Mouse (Mus musculus) embryonic fibroblast, embryonic 13.5 days (primary cell): ENCODE results near the gene Ubxn6. TPM values are rescaled to one million over a fixed set of nuclear protein-coding genes. Genes with fewer than 3 reads are reported as not detected.

Experiments used
- H3K27ac ChIP-seq: 2 replicates; pipeline ENCODE4 v1.5.1; 2012; ENCODE audit warnings: low read length, control low read depth, inconsistent platforms; ENCODE audit not compliant: insufficient read depth
- H3K4me1 ChIP-seq: 2 replicates; pipeline ENCODE4 v1.6.1; 2011; ENCODE audit warnings: low read length; ENCODE audit not compliant: control insufficient read depth, insufficient read depth
- H3K4me3 ChIP-seq: 2 replicates; pipeline ENCODE4 v1.5.1; 2011; ENCODE audit warnings: mild to moderate bottlenecking, control low read depth, low read length; ENCODE audit not compliant: insufficient read depth
- CTCF ChIP-seq: IDR thresholded peaks from 2 replicates; pipeline ENCODE4 v1.5.1; 2011; ENCODE audit warnings: mild to moderate bottlenecking, control low read depth, low read length, moderate library complexity, borderline replicate concordance; ENCODE audit not compliant: insufficient read depth
- POLR2A ChIP-seq: IDR thresholded peaks from 2 replicates; pipeline ENCODE4 v1.6.1; 2011; ENCODE audit warnings: low read depth, mild to moderate bottlenecking, control low read depth, low read length, moderate library complexity
- polyA plus RNA-seq: library from polyadenylated mRNA; stranded (reverse); fragments of >200 nt; gene quantifications from 2 replicates; pipeline ENCODE4 v1.2.4, GENCODE M21; 2011; ENCODE audit warnings: low read depth; ENCODE audit not compliant: missing spikeins, insufficient read length

Ubxn6 gene
- polyA plus RNA-seq, 1 experiment, result 36.6 TPM

GRCm38 (mm10) chr17:56027801-56028441 lies 46.9 kb downstream of the Ubxn6 start:
- no peak overlapping the region for H3K27ac ChIP-seq
- H3K4me3 ChIP-seq, result no peak overlapping the region
- H3K4me1 ChIP-seq, result peaks cover 47% of the 10 kb centered on the region
- TF ChIP-seq POLR2A, result no peak
- no peak for TF ChIP-seq CTCF

DNA sequence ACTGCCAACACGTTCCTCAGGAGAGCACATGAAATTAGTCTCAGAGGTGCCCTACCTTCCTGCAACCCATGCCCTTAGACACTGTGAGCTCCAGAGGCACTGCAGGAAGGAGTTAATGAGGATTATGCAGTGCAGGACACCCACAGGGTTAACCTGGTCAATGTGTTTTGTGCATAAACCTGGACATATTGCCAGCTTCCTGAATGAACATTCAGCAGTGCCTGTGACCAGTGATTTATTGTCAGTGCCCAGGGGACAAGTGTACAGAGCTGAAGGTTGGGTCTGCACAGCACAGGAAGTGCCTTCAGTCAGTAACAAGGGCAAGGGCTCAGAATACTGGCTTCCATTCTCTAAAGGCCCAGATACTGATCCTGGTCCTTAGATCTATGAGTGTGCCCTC lies 47.9 kb downstream of the Ubxn6 start:
- Histone ChIP-seq H3K27ac (peak overlapping the region; percentile 74), H3K4me1 (peaks cover 45% of the 10 kb centered on the region), H3K4me3 (no peak overlapping the region)
- no peak for TF ChIP-seq POLR2A
- TF ChIP-seq CTCF, result no peak

DNA sequence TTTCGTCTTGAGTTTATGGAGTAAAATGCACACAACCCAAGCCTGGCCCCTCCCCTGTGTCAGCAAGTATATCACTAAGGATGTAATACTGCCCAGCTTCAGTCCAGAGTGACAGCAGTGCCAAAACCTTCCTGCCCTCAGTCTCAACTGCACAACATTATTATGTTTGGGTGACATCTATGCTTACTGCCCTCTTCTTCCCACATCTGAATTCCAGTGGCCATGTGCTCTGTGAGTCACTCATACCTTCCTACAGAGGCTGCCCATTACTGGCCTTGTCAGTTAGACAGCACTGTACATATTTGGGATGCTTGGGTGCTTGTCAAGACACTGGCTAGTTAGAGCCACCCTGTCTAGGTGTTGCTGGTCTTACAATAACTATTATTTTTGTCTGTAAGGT lies 48.5 kb downstream of the Ubxn6 start:
- H3K27ac ChIP-seq, result peak overlapping the region; percentile 82
- no peak for TF ChIP-seq POLR2A
- TF ChIP-seq CTCF, result no peak
- H3K4me3 ChIP-seq, result no peak overlapping the region
- H3K4me1 ChIP-seq, result peaks cover 42% of the 10 kb centered on the region

DNA sequence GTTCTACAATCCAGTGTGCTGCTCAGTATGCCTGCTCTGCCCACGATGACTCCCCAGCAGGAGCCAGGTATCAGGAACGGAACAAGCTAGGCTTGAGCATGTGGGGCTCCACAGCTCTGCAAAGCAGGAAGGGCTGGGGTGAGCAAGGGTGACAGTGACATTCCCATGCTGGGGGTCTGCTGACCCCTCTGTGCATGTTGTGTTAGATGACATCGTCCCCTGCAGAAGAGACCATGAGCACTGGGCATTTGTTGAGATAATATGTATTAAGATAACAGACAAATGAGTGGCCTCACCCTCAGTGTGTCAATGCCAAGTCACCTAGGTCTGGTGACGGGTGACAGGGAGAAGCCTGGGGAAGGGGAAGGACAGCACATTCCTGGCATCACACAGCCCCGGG lies 49.9 kb downstream of the Ubxn6 start:
- peaks cover 30% of the 10 kb centered on the region for H3K4me1 ChIP-seq
- TF ChIP-seq POLR2A (no peak), CTCF (no peak)
- no peak overlapping the region; the same call in 1 of the 2 replicates for H3K27ac ChIP-seq
- no peak overlapping the region for H3K4me3 ChIP-seq

GRCm38 (mm10) chr17:56024476-56024875 lies 50.4 kb downstream of the Ubxn6 start:
- TF ChIP-seq POLR2A, result no peak
- no peak for TF ChIP-seq CTCF
- Histone ChIP-seq H3K4me1 (peaks cover 30% of the 10 kb centered on the region), H3K4me3 (no peak overlapping the region), H3K27ac (no peak overlapping the region; the same call in none of the 2 replicates)

- Histone ChIP-seq H3K4me3 (no peak overlapping the region), H3K27ac (peak overlapping the region; percentile 8; the same call in 1 of the 2 replicates), H3K4me1 (peaks cover 27% of the 10 kb centered on the region)
- TF ChIP-seq POLR2A (no peak), CTCF (no peak)
These were observed 51.4 kb downstream of the Ubxn6 start for GRCm38 (mm10) chr17:56023386-56023785.

GRCm38 (mm10) chr17:56022989-56023290 lies 51.9 kb downstream of the Ubxn6 start:
- H3K4me1 ChIP-seq, result peaks cover 27% of the 10 kb centered on the region

DNA sequence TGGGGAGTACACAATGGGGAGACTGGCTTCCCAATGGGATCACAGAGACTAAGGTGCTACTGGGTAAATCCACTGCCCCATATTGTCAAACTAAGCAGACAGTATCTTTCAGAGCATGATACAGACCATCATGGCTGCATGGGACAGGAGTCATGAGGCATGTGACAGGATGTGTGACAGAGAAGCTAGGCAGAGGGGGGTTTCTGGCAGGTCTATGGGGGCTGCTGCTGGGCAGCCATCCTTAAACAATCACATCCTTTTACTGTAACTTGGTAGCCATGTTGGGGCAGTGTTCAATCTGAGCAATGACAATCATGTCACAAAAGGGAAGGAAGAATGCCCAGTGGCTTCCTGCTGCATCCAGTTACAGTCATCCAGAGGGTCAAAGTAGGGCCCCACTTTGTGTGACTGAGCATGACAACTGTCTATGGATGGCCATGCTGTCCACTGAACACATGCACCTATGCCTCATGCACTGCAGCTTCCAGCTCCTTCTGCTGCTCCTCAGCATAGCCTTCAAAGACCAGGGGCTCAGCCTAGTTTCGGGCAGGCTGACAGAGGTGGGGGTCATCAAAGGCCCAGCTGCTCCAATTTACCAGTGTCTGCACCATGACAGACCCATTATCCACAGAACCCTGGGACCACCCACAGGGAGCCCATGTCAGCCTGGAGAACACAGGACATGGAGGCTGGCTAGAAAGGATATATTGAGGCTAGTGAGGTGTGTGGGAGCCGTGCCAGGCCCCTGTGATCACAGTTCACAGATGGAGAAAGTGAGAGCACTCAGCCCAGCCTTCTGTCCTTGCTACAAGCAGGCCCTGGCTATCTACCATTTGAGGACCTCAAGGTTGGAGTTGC lies 52.5 kb downstream of the Ubxn6 start:
- H3K4me3 ChIP-seq, result no peak overlapping the region
- TF ChIP-seq POLR2A (no peak), CTCF (no peak)
- H3K27ac ChIP-seq, result no peak overlapping the region
- peaks cover 25% of the 10 kb centered on the region for H3K4me1 ChIP-seq

More at GRCm38 (mm10) chr17:56022989-56023290, 51.9 kb downstream of the Ubxn6 start:
- H3K27ac ChIP-seq, result no peak overlapping the region
- TF ChIP-seq POLR2A (no peak), CTCF (no peak)
- no peak overlapping the region for H3K4me3 ChIP-seq

- H3K27ac ChIP-seq, result no peak overlapping the region
These were observed 53.5 kb downstream of the Ubxn6 start for GRCm38 (mm10) chr17:56021161-56021910.

More at GRCm38 (mm10) chr17:56021161-56021910, 53.5 kb downstream of the Ubxn6 start:
- H3K4me1 ChIP-seq, result peaks cover 16% of the 10 kb centered on the region
- H3K4me3 ChIP-seq, result no peak overlapping the region
- no peak for TF ChIP-seq CTCF
